Mouse (Mus musculus): Measurements from ENCODE around the gene Uggt1.

The Uggt1 gene

DNA sequence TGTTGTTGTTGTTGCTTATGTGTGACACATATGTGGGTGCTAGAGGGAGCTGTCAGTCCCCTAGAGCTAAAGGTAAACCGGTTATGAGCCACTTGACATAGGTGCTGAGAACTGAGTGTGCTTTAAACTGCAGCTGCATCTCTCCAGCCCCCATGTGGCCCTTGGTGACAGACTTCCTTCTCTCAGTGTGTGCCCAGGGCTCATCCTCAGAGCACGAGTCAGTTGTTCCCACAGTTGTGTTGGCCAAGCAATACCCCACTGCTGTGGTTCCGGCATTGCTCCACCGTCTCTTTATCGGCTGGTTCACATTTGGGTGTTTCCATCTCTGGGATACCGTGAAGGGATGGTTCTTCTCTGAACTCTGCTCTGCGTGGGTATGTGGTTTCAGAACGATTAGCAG, 12.8 kb upstream of the Uggt1 start:
- no peak for DNase-seq (ENCODE audit: low read depth)

DNA sequence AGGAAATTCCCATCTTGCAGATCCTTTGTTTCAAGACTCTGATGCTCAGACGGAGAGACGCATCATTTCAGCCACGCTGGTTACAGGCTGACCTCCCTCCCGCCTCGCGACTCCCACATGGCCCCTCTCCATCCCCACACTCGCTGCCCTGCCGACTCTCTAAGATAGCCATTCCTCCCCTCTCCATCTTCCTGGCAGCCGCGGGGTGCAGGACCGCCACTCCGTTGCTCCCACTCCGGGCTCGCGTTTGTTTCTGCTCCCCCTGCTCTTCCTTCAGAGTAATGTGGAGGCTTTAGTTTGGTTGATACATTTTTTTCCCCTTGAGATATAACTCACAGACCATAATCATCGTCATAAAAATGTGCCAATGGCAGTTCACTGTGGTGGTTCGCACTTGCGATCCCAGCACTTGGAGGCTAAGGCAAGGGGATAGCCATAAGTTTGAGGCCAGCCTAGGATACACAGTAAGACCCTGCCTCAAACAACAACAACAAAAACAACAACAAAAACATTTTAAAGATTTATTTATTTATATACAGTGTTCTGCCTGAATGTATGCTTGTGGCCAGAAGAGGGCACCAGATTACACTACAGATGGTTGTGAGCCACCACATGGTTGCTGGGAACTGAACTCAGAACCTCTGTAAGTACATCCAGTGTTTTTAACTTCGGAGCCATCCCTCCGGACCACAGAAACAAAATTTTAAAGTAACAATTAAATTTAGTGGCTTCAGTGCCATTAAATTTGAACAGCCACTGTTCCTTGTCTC, 11.5 kb upstream of the Uggt1 start:
- DNase-seq (ENCODE audit: low read depth): no peak

- no peak for DNase-seq (ENCODE audit: low read depth)
These were observed 10.3 kb upstream of the Uggt1 start for GRCm38 (mm10) chr1:36254635-36255360.

DNA sequence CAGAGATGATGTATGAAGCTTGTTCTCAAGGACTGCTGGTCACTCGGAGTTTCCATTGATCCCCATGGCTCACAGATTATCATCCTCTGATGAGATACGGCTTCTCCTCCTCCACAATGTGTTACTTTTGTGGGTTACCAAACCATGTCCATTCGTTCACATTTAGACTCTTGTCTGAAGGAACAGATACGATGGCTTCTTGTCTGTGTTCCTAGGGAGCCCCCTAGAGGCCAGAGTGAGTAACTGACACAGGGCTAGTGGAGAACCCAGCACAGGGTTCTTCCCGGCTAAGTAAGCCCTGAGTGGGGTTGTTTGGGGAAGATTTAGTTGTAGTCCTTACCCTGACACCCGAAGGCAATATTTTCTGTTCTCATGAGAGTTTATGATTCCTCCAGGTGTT, 8.3 kb upstream of the Uggt1 start:
- peak; percentile 82 for DNase-seq (ENCODE audit: low read depth)

GRCm38 (mm10) chr1:36251426-36251825, 6.9 kb upstream of the Uggt1 start:
- no peak for DNase-seq (ENCODE audit: low read depth)

- DNase-seq (ENCODE audit: low read depth): no peak
These were observed 2.2 kb upstream of the Uggt1 start for GRCm38 (mm10) chr1:36246688-36247087.

DNA sequence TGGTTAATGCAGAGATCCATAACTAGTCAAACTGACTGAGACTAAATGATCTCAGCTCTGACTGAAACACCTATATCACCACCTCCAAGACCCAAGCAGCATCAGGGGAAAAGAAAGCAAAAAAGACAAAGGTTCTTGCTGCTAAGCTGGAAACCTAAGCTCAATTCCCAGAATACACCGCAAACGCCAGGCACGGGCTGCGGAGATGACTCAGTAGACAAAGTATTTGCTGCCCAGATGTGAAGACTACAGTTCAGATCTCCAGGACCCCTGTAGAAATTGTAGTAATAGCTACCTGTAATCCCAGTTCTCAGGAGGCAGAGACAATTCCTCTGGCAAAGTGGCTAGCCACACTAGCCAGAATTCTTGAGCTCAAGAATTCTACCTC, 302 bp upstream of the Uggt1 start:
- no peak for DNase-seq (ENCODE audit: low read depth)

DNA sequence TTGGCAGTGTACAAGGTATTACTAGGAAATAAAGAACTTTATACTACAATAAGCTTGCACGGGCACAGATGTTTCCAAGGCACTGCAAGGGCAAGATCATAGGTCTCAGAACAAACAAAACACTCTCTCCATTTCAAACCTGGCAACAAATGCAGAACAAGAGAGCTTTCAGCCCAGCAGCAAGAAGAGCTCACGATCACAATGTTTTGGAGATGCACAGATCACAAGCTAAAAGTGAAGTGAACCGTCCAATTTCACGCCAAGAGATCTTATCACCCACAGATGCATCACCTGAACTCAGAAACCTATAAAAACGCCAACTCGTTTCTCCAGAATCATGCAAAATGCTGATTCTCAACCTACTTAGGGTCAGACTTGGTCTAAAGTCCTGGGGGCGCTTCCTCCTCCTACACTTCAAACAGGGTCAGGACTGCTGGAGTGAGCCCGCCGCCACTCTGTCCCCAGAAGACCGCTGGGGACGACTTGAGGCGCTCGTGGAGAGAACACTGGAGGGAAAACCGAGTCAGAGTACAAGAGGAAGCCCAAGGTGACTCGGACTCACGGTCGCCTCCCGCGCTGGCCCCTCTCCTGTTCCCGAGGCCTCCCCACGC, 968 bp downstream of the Uggt1 start:
- peak; percentile 19 for DNase-seq (ENCODE audit: low read depth)

DNA sequence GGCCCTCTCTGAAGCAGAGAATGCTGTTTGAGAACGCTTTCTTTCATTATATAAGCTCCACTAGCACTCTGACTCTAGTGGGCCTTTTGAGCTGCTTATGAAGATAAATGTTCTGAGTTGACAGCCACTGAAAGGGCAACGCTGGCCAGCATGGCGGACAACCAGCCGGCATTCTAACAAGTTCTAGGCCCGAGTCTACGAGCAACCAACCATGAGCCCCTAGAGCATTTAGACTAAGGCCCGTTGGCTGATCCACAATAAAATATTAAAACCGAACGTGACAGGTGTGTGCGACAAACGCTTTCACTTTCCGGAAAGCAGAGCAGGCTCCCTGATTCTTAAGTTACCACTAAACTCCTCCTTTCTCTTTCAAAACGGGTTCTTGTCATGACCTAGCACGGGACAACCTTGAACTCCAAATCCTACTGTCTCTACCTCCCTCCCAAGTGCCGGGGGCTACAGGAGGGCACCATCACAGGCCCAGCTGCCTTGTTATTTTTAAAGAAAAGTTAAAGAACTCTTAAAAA, 2.6 kb downstream of the Uggt1 start:
- no peak for DNase-seq (ENCODE audit: low read depth)

- DNase-seq (ENCODE audit: low read depth): no peak
These were observed 4.3 kb downstream of the Uggt1 start for GRCm38 (mm10) chr1:36240176-36240575.

GRCm38 (mm10) chr1:36239396-36239795, 5.1 kb downstream of the Uggt1 start:
- DNase-seq (ENCODE audit: low read depth): no peak

GRCm38 (mm10) chr1:36235855-36236254, 8.7 kb downstream of the Uggt1 start:
- no peak for DNase-seq (ENCODE audit: low read depth)

DNA sequence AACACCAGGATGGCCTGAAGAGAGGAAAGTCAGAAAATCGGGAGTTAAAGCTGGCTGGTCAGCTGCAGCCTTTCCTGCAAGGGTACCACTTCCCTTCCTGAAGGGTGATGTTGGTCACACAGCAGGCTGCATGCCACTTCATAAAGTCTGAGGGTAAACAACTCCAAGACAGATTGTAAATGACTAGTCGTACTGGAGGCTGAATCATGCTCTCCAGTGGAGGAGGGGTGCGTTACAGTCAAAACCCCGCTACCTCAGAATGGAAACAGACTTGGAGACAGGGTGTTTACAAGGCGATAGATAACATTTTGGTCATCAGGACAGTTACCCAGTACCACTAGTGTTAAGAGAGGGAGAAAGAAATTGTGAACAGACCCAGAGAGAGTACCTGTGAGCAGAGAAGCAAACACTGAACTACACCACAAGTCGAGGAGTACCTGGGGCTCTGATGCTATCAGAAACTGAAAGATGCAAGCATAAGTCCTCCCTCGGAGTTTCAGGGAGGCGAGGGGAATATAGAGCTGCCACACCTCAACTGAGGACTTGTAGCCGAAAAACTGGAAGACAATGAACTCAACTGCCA, 9.4 kb downstream of the Uggt1 start:
- no peak for DNase-seq (ENCODE audit: low read depth)

- no peak for DNase-seq (ENCODE audit: low read depth)
These were observed 11.3 kb downstream of the Uggt1 start for GRCm38 (mm10) chr1:36233218-36233617.

DNA sequence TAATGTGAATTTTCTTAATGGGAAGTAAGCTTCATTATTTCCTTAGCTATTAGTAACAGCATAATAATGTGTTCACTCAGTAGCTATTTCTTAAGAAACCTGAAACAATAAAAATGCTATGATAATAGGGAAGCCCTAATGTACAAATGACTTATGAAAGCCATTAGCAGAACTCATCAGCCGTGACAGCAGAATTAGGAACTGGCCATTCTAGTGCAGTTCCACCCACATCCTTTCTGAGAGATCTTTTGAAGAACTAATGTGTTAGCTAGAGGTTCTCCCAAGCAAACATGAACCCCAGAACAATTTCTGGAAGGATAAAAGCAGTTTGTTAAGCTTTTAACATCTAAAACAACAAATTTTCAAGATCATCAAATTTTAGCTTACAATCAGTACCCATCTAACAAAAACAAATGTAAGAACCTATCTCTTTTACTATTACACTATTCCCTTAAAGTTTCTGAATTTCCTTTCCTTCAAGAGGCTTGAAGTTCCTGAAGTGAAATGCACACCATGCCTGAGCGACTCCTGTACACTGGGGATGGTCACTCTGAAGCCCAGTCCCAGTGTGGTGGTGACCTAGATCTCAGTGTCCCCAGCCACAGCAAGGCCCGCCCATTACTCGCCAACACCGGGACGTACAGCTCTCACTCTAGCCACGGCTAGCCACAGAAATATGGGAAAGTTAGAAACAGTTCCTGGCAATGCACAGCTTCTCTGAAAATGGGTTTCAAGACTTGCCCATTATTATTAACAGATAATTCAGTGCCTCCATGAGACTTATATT, 13.4 kb downstream of the Uggt1 start:
- DNase-seq (ENCODE audit: low read depth): no peak

- no peak for DNase-seq (ENCODE audit: low read depth)
These were observed 16.1 kb downstream of the Uggt1 start for GRCm38 (mm10) chr1:36228461-36228860.

DNA sequence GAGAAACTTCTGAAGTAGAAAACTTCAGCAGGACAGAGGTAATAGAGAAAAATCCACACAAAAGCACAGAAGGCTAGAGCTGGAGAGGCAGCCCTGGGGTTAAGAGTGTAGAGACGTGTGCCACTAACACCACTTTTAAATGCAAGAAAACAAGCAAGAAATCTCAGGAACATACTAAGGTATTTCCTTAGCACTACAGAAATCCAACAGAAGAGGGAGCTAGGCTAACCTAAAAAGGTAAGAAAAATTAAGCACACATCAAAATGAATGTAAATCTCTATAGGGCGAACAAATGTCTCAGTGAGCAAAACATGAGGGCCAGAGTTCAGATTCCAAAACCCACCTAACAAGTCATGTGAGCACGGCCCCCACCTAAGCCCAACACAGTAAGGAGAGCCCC, 19.9 kb downstream of the Uggt1 start:
- peak; percentile 11 for DNase-seq (ENCODE audit: low read depth)

DNA sequence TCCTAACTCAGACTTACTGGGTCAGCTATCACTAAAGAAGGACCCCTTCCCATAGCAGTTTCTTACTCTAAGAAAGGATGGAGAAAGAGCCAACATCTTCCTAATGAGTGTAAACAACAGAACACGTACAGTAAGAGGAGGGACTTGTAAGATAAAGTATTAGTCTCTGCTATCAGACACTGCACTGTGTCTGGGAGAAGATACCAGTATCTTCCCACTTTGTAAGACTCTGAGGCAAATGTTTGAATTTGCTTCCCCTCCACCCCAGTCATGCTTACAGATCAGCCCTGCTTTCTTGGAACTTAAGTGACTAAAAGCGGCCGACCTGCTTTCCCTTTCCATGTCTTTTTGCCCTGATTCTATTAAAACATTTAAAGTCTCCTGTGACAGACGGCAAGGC, 30.2 kb downstream of the Uggt1 start:
- DNase-seq (ENCODE audit: low read depth): peak; percentile 46

DNA sequence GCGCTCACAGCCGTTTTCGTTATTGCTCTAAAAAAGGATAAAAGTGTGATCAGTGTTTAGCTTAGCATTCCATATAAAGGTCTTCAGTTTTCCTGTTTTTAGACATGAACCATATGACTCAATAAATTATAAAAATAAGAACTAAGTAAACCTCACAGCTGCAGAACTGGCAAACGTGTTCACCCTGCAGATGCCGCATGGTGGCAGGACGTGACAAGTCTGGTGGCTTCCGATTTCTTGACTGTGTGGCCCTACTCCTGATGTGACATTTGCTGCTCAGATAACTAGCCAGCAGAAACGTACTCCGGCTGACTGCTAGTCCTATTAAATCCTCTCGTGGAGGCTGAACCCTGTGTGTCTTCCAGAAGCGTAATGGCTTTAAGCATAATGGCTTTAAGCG, 42.8 kb downstream of the Uggt1 start:
- no peak for DNase-seq (ENCODE audit: low read depth)

- DNase-seq (ENCODE audit: low read depth): no peak
These were observed 50.0 kb downstream of the Uggt1 start for GRCm38 (mm10) chr1:36194482-36194881.

DNA sequence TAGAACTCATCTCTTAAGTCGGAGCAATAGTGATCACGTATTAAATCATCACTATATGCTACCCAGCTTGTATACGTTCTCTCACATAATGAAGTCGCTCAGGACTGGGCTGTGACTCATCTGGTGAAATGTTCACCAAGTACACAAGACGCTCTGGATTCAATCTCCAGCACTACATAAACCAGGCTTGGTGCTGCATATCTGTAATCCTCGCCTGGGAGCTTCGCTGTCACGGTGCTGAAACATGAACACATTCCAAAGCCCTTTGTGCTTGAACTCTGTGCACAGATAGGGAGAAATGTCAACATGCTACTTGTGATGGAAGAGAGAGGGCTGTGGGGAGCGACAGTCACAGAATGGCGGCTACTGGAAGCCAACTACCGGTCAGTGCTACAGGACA, 52.6 kb downstream of the Uggt1 start:
- DNase-seq (ENCODE audit: low read depth): no peak

DNA sequence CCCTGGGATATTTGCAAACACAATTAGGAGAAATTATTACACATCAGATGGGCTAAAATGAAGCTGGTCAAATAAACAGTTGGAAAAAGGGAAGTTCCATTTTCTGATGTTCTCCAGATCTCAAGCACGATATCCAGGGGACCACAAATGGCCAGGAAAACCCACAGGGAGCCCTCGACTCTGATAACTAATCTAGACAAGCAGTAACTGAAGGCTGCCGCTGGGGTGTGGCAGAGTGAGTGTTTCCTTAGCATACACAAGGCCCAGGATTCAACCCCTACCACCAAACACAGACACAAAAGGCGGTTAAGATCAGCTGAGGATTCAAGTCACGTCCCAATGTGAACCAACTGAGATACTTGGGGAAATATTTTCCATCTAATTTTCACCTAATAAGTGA, 64.5 kb downstream of the Uggt1 start:
- DNase-seq (ENCODE audit: low read depth): peak; percentile 32
